Mouse (Mus musculus): ENCODE results near the gene Dyx1c1. TPM values are rescaled to one million over a fixed set of nuclear protein-coding genes. Genes with fewer than 3 reads are reported as not detected.

Gene Dyx1c1
- total RNA-seq, 4 experiments from 2014 or later, result 1.4 to 3.4 (median 2.0) TPM

Small RNAs within 50 kb of the gene (microRNA-seq; reads per million reads assigned to microRNA genes)
- gene Gm27353, result 0 reads per million in 2 experiments

Other genes with a start within 250 kb of the Dyx1c1 start
- under 1 TPM; 0.16 to 0.28 (median 0.22) TPM for gene Prtg, start 151.9 kb upstream of the Dyx1c1 start, total RNA-seq (2022)
- gene Pygo1, start 33.1 kb upstream of the Dyx1c1 start, total RNA-seq (2022), result 1 to 10 TPM; 4.8 to 8.4 (median 6.1) TPM
- gene Gm44503, start 67 bp downstream of the Dyx1c1 start, total RNA-seq (2022), result not detected
- gene Ccpg1os, start 26.6 kb downstream of the Dyx1c1 start, total RNA-seq (2022), result 10 to 100 TPM; 16.0 to 21.4 (median 19.9) TPM
- gene Ccpg1, start 26.6 kb downstream of the Dyx1c1 start, total RNA-seq (2022), result 100 to 1,000 TPM; 156 to 205 (median 185) TPM
- 10 to 100 TPM; 15.5 to 26.6 (median 17.7) TPM for gene Pigb, start 81.6 kb downstream of the Dyx1c1 start, total RNA-seq (2022)
- 10 to 100 TPM; 36.8 to 57.3 (median 48.1) TPM for gene Rab27a, start 86.1 kb downstream of the Dyx1c1 start, total RNA-seq (2022)
- 1 to 10 TPM in 2 of 4 experiments, under 1 TPM in 2; 0.51 to 2.6 (median 1.0) TPM for gene Khdc3, start 143.1 kb downstream of the Dyx1c1 start, total RNA-seq (2022)
- under 1 TPM in 3 of 4 experiments, not detected in 1; 0.26 to 0.42 (median 0.35) TPM for gene Gm20509, start 143.7 kb downstream of the Dyx1c1 start, total RNA-seq (2022)
- gene Rsl24d1, start 154.6 kb downstream of the Dyx1c1 start, total RNA-seq (2022), result 10 to 100 TPM; 55.1 to 76.7 (median 67.0) TPM

Measured in adrenal gland, adult 8-10 months (tissue).